Mouse (Mus musculus) erythroblast, embryonic 14.5 days (primary cell): Measurements from ENCODE around the gene Gnai2. TPM values are rescaled to one million over a fixed set of nuclear protein-coding genes. Genes with fewer than 3 reads are reported as not detected.

Experiments used
- H3K27me3 ChIP-seq: 2 replicates; pipeline ENCODE4 v1.6.1; 2012; ENCODE audit warnings: inconsistent platforms; ENCODE audit not compliant: control insufficient read depth
- H3K36me3 ChIP-seq: 2 replicates; pipeline ENCODE4 v1.6.1; 2012; ENCODE audit warnings: mild to moderate bottlenecking, inconsistent platforms; ENCODE audit not compliant: control insufficient read depth
- H3K4me1 ChIP-seq: 2 replicates; pipeline ENCODE4 v1.6.1; 2012; ENCODE audit warnings: inconsistent platforms; ENCODE audit not compliant: control insufficient read depth
- H3K4me3 ChIP-seq: replicated peaks from 2 replicates; pipeline ENCODE3; 2012; ENCODE audit warnings: moderate library complexity, mild to moderate bottlenecking, inconsistent platforms
- H3K9me3 ChIP-seq: 2 replicates; pipeline ENCODE4 v1.6.1; 2012; ENCODE audit warnings: low read length, inconsistent platforms, mixed read lengths; ENCODE audit not compliant: control insufficient read depth
- GATA1 ChIP-seq: IDR thresholded peaks from 2 replicates; pipeline ENCODE4 v1.6.1; 2012; ENCODE audit warnings: low read length, inconsistent platforms, mixed read lengths
- TAL1 ChIP-seq: IDR thresholded peaks from 3 replicates; pipeline ENCODE4 v1.6.1; 2012; ENCODE audit warnings: low read length, inconsistent platforms, mixed read lengths
- polyA plus RNA-seq: library from polyadenylated mRNA; stranded (reverse); fragments of >175 nt; gene quantifications from 2 replicates; pipeline ENCODE4 v1.2.3, GENCODE M21; 2012

Gene Gnai2
- polyA plus RNA-seq, 1 experiment: 87.2 TPM

DNA sequence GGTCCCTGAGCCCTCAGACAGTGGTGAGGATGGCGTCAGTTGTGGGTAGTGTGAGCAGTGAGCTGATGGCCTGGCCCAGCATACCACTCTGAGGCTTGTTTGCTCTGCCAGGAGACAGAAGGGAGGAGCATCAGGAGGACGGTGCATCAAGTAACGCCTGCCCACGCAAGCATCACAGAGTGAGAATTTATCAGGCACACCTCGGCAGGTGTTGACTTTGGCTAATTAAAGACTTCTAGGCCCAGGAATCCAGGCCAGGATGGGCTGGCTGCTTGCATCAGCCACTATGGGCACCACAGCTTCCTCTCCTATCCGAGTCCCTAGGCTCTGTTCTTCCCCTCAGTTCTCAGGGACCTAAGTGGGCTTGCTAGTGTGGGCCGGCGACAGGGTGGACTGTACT lies 27.2 kb upstream of the Gnai2 start:
- Histone ChIP-seq H3K4me3 (no peak overlapping the region), H3K9me3 (no peaks in the 10 kb centered on the region), H3K27me3 (peaks cover 33% of the 10 kb centered on the region), H3K4me1 (no peaks in the 10 kb centered on the region), H3K36me3 (no peaks in the 10 kb centered on the region; the same call in 1 of the 2 replicates)
- TF ChIP-seq GATA1 (no peak), TAL1 (no peak)

DNA sequence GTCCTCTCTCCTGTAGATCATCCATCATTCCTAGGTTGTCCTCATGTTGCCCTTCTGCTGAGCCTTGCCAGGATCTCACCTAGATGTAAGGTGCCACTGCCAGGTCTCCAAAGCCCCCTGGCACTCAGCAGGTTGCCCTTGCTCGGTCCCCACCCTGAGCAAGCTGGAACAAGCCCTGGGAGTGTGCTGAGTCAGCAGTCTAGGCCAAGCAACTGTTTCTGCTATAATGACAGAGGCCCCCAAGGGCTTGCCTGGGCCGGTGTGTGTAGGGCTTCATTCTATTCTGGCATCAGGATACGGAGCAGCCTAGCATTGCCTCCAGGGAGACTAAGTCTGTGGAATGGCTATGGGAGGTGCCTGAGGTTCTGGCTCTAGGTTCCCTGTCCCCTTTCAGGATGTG lies 25.6 kb upstream of the Gnai2 start:
- Histone ChIP-seq H3K4me1 (no peaks in the 10 kb centered on the region), H3K4me3 (no peak overlapping the region), H3K36me3 (no peaks in the 10 kb centered on the region; the same call in 1 of the 2 replicates), H3K9me3 (no peaks in the 10 kb centered on the region), H3K27me3 (peaks cover 18% of the 10 kb centered on the region)
- TF ChIP-seq GATA1 (no peak), TAL1 (no peak)

DNA sequence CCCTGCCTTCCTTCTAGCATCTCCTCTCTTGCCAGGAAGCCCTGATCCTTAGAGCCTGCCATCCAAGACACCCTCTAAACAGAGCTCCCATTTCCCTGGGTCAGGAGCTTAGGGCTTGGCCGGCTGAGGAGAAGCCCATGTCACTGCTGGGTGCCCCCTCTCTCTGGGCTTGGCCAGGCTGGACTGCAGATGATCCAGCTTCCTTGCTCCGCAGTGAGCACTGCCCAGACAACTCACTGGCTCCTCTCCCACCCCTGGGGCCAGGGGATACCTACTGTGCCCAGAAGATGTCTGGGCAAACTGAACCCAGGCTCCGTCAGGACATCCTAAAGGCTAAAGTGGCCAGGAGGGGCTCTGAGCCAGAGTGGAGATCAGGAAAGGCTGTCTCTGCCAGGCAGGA lies 24.8 kb upstream of the Gnai2 start:
- Histone ChIP-seq H3K27me3 (peaks cover 12% of the 10 kb centered on the region), H3K4me3 (no peak overlapping the region), H3K36me3 (peaks cover 4% of the 10 kb centered on the region; the same call in 1 of the 2 replicates), H3K4me1 (no peaks in the 10 kb centered on the region), H3K9me3 (no peaks in the 10 kb centered on the region)
- TF ChIP-seq TAL1 (no peak), GATA1 (no peak)

DNA sequence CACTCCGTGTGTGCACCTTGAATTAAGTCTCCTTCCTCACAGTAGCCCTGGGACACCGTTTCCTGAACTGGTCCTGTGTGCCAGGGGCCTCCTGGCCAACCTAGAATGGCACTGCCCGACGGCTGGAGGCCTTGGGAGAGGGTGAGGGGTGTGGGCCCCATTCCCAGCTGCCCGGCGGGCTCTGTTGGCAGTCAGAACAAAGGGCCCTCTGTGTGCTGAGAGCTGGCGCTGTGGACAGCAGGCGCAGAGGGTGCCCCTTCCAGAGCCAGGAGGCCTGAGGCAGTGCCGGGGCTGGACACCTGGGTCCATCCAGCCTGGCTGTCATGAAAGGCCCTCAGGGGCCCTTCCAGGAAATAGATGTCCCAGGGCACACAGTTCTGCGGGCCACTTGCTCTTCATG lies 24.4 kb upstream of the Gnai2 start:
- no peak overlapping the region for H3K4me3 ChIP-seq
- TF ChIP-seq GATA1 (no peak), TAL1 (no peak)
- peaks cover 9% of the 10 kb centered on the region for H3K27me3 ChIP-seq
- peaks cover 5% of the 10 kb centered on the region; the same call in 1 of the 2 replicates for H3K36me3 ChIP-seq
- H3K9me3 ChIP-seq: no peaks in the 10 kb centered on the region
- H3K4me1 ChIP-seq: no peaks in the 10 kb centered on the region

DNA sequence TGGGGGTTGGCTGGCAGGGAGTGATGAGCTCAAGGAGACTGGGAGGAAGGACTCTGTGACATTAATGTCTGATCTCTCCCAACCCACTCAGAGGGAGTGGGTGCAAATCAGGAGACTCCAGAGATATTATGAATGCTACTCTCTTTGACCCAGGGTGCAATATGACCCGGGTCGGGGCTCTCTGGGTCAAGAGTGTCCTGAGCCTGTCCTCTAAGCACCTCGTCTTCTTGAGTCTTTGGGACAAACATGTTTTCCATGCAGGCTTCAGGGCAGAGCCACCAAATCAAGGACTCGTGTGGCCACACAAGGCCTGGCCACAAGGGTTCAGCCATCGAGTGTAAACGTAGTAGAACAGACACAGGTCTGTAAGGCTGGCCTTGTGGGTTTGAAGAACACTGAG lies 22.9 kb upstream of the Gnai2 start:
- H3K4me3 ChIP-seq: no peak overlapping the region
- TF ChIP-seq TAL1 (no peak), GATA1 (no peak)
- no peaks in the 10 kb centered on the region for H3K4me1 ChIP-seq
- peaks cover 5% of the 10 kb centered on the region; the same call in 1 of the 2 replicates for H3K36me3 ChIP-seq
- H3K27me3 ChIP-seq: peaks cover 2% of the 10 kb centered on the region
- H3K9me3 ChIP-seq: no peaks in the 10 kb centered on the region

DNA sequence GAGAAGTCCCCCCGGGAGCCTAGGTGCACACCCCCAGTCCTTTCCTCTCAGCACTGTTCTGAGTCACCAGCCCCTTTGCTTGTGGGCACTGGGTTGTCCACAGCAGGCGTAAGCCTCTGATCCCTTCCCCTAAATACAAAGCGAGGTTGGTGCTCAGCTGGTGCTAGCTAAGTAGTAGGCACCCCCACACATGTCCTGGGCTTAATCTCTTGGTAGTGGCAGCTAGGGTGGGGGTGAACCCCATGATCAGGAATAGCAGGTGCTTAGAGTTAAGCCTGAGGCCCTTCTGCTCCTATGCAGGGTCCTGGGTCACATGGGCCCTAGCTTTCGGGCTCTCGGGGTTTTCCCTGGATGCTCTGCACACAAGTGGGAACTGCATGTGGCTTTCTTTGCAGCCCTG lies 22.0 kb upstream of the Gnai2 start:
- Histone ChIP-seq H3K4me3 (no peak overlapping the region), H3K27me3 (peaks cover 2% of the 10 kb centered on the region; the same call in 1 of the 2 replicates), H3K9me3 (no peaks in the 10 kb centered on the region), H3K4me1 (no peaks in the 10 kb centered on the region), H3K36me3 (peaks cover 5% of the 10 kb centered on the region; the same call in 1 of the 2 replicates)
- TF ChIP-seq TAL1: no peak
- TF ChIP-seq GATA1: no peak

DNA sequence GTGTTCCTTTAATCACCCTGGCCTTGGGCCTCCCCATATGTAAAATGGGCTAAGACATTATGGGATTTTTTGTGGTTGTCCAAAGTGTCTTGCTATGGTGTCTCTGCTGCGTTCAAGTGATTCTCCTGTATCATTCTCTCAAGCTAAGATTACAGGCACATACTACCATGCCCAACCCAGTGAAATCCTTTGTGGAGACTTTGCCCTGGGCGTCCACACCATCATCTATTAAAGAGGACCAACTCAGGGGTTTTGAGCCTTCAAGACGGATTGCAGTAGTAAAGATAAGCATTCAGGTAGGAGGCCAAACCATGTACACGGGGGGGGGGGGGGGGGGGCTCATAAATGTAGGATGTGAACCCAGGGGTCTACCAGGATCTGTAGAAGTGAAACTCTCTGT lies 19.4 kb upstream of the Gnai2 start:
- H3K4me3 ChIP-seq: no peak overlapping the region
- no peak for TF ChIP-seq GATA1
- no peaks in the 10 kb centered on the region for H3K4me1 ChIP-seq
- peaks cover 5% of the 10 kb centered on the region; the same call in 1 of the 2 replicates for H3K36me3 ChIP-seq
- no peaks in the 10 kb centered on the region for H3K9me3 ChIP-seq
- H3K27me3 ChIP-seq: peaks cover 5% of the 10 kb centered on the region

DNA sequence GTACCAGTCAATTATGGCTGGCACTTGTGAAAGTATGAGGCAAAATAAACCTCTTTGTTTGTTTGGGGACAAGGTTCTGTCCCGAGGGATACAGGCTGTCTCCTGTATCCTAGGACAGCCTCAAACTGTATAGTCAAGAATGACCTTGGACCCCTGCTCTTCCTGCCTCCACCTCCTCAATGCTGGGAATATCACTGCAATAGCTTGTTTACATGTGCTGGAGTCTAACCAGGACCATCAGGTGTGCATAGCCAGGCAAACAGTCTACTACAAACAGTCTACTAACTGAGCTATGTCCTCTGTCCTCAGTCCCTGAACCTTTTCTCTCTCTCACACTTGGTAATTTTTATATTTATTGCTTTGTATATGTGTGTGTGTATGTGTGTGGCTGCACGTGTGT lies 18.3 kb upstream of the Gnai2 start:
- Histone ChIP-seq H3K4me3 (no peak overlapping the region), H3K4me1 (no peaks in the 10 kb centered on the region), H3K36me3 (peaks cover 5% of the 10 kb centered on the region; the same call in 1 of the 2 replicates), H3K9me3 (no peaks in the 10 kb centered on the region), H3K27me3 (peaks cover 8% of the 10 kb centered on the region)
- no peak for TF ChIP-seq GATA1
- no peak for TF ChIP-seq TAL1

DNA sequence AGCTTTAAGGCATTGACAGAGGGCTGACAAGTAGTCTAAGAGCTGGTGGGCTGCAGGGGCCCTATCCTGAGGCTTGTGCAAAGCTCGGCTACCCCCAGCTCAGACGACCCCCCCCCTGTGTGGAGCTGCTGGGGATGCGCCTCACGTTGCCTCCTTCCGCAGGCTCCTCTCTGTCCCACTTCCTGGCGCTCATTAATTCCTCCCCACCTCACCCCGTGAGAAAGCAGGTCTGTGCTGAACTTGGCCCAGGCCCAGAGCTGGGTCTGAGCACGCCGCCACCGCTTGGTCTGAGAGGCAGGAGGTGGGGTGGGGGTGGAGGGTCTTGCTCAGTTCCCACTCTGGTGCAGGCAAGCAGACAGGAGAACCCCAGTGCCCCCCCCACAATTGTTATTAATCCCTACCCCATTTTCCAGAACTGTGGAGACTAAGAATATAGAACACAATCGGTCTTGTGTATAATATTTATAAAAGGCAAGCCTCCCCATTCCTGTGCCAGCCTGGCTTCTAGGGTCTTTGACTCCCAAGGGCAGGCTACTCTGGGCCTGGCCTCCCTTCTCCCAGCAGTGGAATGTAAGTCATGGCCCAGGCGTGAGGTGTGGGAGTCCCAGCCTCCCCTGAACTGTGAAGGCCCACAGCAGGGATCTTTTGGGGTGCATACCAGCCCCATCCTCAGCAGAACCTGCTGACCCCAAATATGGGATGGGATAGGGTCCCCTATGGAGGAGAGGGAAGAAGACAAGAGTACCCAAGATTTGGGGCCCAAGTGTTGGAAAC lies 15.7 kb upstream of the Gnai2 start:
- H3K9me3 ChIP-seq: no peaks in the 10 kb centered on the region
- peaks cover 5% of the 10 kb centered on the region; the same call in 1 of the 2 replicates for H3K36me3 ChIP-seq
- no peak for TF ChIP-seq GATA1
- no peak for TF ChIP-seq TAL1
- H3K4me3 ChIP-seq: no peak overlapping the region
- peaks cover 8% of the 10 kb centered on the region; the same call in 1 of the 2 replicates for H3K27me3 ChIP-seq
- no peaks in the 10 kb centered on the region for H3K4me1 ChIP-seq
